Mouse (Mus musculus) heart, adult 2 months (tissue): ENCODE results near the gene 4930469K13Rik. TPM values are rescaled to one million over a fixed set of nuclear protein-coding genes. Genes with fewer than 3 reads are reported as not detected.

Experiments used
- DNase-seq, 2 experiments: peaks; one replicate each; pipeline ENCODE4 v3.0.0; 2021
- H3K27ac ChIP-seq: fragments of 200-600 bp; 2 replicates; pipeline ENCODE4 v1.8.1; 2022
- H3K27me3 ChIP-seq: fragments of 200-500 bp; 2 replicates; pipeline ENCODE4 v1.6.1; 2012; ENCODE audit warnings: mild to moderate bottlenecking, low read length, inconsistent platforms, mixed read lengths; ENCODE audit not compliant: control insufficient read depth, insufficient read depth
- H3K36me3 ChIP-seq: fragments of 200-500 bp; 2 replicates; pipeline ENCODE4 v1.6.1; 2012; ENCODE audit warnings: low read length, inconsistent platforms; ENCODE audit not compliant: control insufficient read depth, insufficient read depth
- H3K4me1 ChIP-seq: fragments of 200-500 bp; 2 replicates; pipeline ENCODE4 v1.6.1; 2011; ENCODE audit warnings: low read length; ENCODE audit not compliant: control insufficient read depth, insufficient read depth
- H3K4me3 ChIP-seq: fragments of 200-600 bp; 2 replicates; pipeline ENCODE4 v1.8.1; 2022
- H3K79me2 ChIP-seq: fragments of 200-500 bp; replicated peaks from 2 replicates; pipeline ENCODE4 v1.6.1; 2012; ENCODE audit warnings: mild to moderate bottlenecking, inconsistent platforms, low read length, moderate library complexity, mixed read lengths; ENCODE audit not compliant: control insufficient read depth, insufficient read depth
- H3K9ac ChIP-seq: fragments of 200-500 bp; 2 replicates; pipeline ENCODE4 v1.6.1; 2012; ENCODE audit warnings: low read depth, mild to moderate bottlenecking, control low read depth, inconsistent platforms, low read length, mixed read lengths
- CTCF ChIP-seq: fragments of 200-600 bp; IDR thresholded peaks from 2 replicates; pipeline ENCODE4 v1.8.1; 2022; ENCODE audit warnings: antibody characterized with exemption, mild to moderate bottlenecking, moderate library complexity
- EP300 ChIP-seq: fragments of 200-500 bp; IDR thresholded peaks from 2 replicates; pipeline ENCODE4 v1.6.1; 2011; ENCODE audit warnings: low read depth, low read length, control low read depth; ENCODE audit not compliant: insufficient read depth
- POLR2A ChIP-seq: fragments of 200-500 bp; IDR thresholded peaks from 2 replicates; pipeline ENCODE4 v1.6.1; 2011; ENCODE audit warnings: mild to moderate bottlenecking, low read depth, low read length, control low read depth; ENCODE audit not compliant: insufficient read depth
- WGBS: fragments of 180-500 bp; shearing (Covaris S2); methylation state at CpG from one replicate; pipeline ENCODE4 v1.1.7; 2018; 5-methylcytosine and 5-hydroxymethylcytosine counted together
- intact Hi-C: fragments of 180-260 bp; cut with DNase I; formaldehyde crosslinking; loops from one replicate; pipeline ENCODE4 v1.15.1; 2025
- polyA plus RNA-seq: library from polyadenylated mRNA; depleted of rRNA; stranded (reverse); fragments of >200 nt; gene quantifications from 2 replicates; pipeline ENCODE4 v1.2.3, GENCODE M21; 2012
- total RNA-seq, 2 experiments: library from RNA; stranded (reverse); gene quantifications; 2 replicates each; pipeline ENCODE4 v1.2.3; 2021

4930469K13Rik gene
- total and polyA plus RNA-seq, 3 experiments, result not detected

DNA sequence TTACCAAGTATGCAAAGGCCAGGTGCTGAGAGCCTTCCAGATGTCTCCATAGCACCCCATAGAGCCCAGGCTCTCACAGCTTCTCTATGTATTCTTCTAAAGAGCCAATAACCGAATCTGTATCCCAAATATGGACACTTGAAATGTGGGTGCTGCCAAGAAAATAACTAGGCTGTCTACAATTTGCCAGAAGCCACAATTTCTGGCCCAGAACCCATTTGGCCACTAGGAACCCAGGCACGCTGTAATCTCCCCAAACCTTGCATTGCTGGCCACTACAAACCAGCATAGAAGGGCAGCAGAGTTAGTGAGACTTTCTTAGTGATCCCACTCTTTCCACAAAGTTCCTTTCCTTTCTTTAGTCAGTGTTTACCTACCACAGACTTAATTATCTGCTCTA, 123.2 kb downstream of the 4930469K13Rik start:
- Histone ChIP-seq H3K9ac (no peak overlapping the region), H3K79me2 (no peaks in the 10 kb centered on the region), H3K4me3 (no peak overlapping the region), H3K4me1 (no peaks in the 10 kb centered on the region), H3K36me3 (no peaks in the 10 kb centered on the region), H3K27me3 (no peaks in the 10 kb centered on the region), H3K27ac (no peak overlapping the region)
- intact Hi-C loops, result no loop called here
- WGBS, result 68% methylated on average over 2 of the region's 2 CpGs
- no peak for TF ChIP-seq POLR2A
- no peak for TF ChIP-seq EP300
- no peak for TF ChIP-seq CTCF
- DNase-seq, result no peak

DNA sequence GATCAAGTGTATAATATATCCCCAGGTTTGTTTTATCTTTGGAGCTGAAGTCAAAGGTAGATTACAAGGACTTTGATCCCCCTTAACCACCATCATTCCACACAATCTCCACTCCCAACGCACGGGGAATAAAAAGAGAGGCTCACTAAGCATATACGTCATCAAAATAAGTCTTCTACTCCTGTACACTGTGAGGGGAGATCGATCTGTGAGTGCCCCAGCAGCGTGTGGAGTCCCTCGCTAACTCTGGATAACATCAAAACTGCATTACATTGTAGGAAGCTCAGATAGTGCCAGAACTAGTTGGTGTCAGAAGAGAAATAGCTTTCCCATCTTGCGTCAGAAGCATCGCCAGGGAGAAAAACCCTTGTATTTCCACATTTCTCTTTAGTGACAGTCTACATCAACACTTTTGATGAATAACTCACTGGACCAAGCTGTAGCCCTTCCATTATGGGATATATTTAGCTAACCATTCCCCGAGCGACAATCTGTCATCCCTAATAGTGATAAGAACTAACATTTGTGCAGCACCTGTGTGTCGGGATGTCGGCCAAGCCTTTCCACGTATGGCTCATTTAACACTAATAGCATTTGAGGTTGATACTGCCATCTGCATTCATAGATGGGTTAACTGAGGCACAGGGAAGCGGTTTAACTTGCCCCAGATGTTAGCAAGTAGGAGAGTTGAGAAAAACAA, 123.9 kb downstream of the 4930469K13Rik start:
- H3K27ac ChIP-seq, result no peak overlapping the region
- TF ChIP-seq CTCF (no peak), POLR2A (no peak), EP300 (no peak)
- H3K4me1 ChIP-seq, result no peaks in the 10 kb centered on the region
- 65% methylated on average over 14 of the region's 14 CpGs for WGBS
- H3K4me3 ChIP-seq, result no peak overlapping the region
- H3K79me2 ChIP-seq, result no peaks in the 10 kb centered on the region
- no peaks in the 10 kb centered on the region for H3K27me3 ChIP-seq
- no peaks in the 10 kb centered on the region for H3K36me3 ChIP-seq
- intact Hi-C loops, result no loop called here
- no peak overlapping the region for H3K9ac ChIP-seq
- DNase-seq, result no peak

DNA sequence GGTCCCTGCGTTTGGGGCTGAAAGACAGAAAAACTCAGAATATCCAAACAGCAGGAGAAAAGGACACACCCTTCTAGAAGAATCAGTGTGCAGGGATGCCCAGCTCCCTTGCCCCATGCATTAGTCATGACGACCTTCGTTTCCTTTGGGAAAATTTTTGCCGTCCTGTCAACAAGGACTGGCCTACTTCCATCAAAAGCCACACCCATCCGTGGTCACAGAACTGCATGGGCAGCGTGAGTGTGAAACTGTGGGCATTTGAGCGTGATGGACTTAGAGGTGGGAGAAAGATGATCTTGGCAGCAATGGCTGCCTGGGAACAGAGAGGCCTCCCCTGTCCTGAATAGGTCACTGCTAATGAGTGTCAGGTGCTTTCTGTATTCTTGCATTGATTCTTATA, 126.2 kb downstream of the 4930469K13Rik start:
- no peak for DNase-seq
- Histone ChIP-seq H3K79me2 (no peaks in the 10 kb centered on the region), H3K4me1 (no peaks in the 10 kb centered on the region), H3K4me3 (no peak overlapping the region), H3K27me3 (no peaks in the 10 kb centered on the region), H3K36me3 (no peaks in the 10 kb centered on the region), H3K27ac (no peak overlapping the region), H3K9ac (no peak overlapping the region)
- intact Hi-C loops, result no loop called here
- TF ChIP-seq CTCF (no peak), EP300 (no peak), POLR2A (no peak)
- WGBS, result 48% methylated on average over 7 of the region's 7 CpGs

DNA sequence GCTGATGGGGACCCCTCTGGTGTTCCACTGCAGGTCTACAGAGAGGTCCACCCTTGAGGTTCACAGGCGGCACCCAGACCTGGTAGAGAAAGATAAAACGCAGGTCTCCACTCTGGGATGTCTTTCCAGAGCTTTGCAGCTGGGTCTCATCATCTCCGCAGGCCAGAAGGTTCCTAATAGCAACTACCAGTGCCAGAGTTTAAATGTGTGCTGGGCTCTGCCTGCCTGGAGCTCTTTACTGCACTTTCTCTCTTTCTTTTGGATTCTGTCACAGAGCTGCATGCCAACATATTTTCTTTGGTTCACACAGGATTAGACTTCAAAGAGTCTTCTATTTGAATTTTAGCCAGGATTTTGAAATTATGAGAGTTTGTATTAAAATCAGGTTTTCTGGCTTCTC, 129.2 kb downstream of the 4930469K13Rik start:
- intact Hi-C loops, result no loop called here
- Histone ChIP-seq H3K4me1 (no peaks in the 10 kb centered on the region), H3K36me3 (no peaks in the 10 kb centered on the region), H3K4me3 (no peak overlapping the region), H3K27me3 (no peaks in the 10 kb centered on the region), H3K9ac (no peak overlapping the region), H3K79me2 (no peaks in the 10 kb centered on the region), H3K27ac (no peak overlapping the region)
- no peak for DNase-seq
- 78% methylated on average over 3 of the region's 3 CpGs for WGBS
- TF ChIP-seq POLR2A (no peak), CTCF (no peak), EP300 (no peak)

DNA sequence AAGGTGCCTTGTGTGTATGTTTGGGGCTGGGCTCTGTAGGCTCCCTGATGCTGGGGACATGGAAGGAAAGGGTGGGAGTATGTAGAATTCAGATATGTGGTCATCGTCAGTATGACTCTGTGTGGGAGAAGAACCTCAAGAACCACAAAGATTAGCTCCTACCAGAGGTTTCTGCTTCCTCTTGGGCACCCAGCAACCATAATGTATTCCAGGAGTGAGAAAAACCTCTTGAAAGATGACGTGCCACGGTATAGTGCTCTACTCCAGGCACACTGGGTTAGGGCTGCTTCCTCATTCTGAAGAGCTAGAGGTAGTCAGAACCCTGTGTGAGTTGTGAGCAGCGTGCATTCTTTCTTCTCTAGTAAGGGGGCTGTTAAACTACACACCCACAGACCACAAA, 130.6 kb downstream of the 4930469K13Rik start:
- no peak for DNase-seq
- WGBS, result 76% methylated on average over 4 of the region's 4 CpGs
- TF ChIP-seq CTCF (no peak), EP300 (no peak), POLR2A (no peak)
- H3K27me3 ChIP-seq, result no peaks in the 10 kb centered on the region
- H3K36me3 ChIP-seq, result no peaks in the 10 kb centered on the region
- no peak overlapping the region for H3K4me3 ChIP-seq
- no peak overlapping the region for H3K27ac ChIP-seq
- H3K9ac ChIP-seq, result no peak overlapping the region
- H3K4me1 ChIP-seq, result no peaks in the 10 kb centered on the region
- no peaks in the 10 kb centered on the region for H3K79me2 ChIP-seq
- intact Hi-C loops, result no loop called here

DNA sequence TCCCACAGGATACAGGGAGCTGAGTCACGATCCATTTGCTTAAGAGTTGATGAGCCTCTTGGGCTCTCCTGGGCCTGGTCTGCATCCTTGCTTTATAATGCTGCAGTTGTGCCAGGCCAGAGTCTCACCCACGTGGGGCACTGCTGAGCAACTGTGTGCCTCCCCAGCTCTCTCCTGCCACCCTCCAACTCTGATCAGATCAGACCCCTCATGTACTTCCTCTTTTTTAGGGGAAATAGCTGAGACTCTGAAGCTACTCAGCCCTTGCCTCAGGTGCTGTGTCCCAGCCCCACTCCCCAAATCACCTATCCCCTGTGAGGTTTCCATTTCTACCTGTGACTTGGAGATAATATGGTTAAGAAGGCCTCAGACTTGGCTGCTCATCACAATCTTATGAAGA, 133.0 kb downstream of the 4930469K13Rik start:
- no peak for TF ChIP-seq POLR2A
- TF ChIP-seq CTCF, result no peak
- TF ChIP-seq EP300, result no peak
- intact Hi-C loops, result no loop called here
- no peak overlapping the region for H3K4me3 ChIP-seq
- no peaks in the 10 kb centered on the region for H3K36me3 ChIP-seq
- no peaks in the 10 kb centered on the region for H3K27me3 ChIP-seq
- H3K27ac ChIP-seq, result no peak overlapping the region
- no peak for DNase-seq
- no peaks in the 10 kb centered on the region for H3K4me1 ChIP-seq
- no peak overlapping the region for H3K9ac ChIP-seq
- WGBS, result 45% methylated on average over 2 of the region's 2 CpGs
- no peaks in the 10 kb centered on the region for H3K79me2 ChIP-seq
